Mouse (Mus musculus): ENCODE data around the gene Phox2a.

Phox2a gene

DNA sequence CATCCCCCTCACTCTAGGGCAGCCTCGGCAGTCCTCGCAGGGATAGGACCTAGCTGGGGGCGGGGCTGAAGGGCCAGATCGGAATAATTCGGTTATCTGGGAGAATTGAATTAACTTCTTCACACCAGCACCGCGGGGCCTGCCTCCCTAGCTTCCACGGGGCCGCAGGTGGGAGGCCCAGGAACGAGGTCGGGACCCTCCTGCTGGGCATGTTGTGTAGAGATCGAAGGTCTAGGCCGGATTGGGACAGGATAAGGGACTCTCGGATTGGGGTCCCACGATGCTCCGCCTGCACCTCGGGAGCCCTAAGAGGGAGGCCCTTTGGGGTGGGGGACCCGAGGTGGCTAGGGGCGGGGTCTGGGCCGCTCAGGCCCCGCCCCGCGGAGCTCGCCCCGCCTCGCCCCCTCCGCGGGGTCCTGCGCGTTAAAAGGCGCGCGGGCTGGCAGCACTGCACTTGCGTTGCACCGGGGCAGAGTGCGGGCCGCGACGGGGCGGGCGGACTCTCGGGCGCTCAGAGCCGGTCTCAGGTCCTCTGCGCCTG lies at the start of gene Phox2a:
Gene Phox2a, plus strand, starts transcription at position 453 of the 541 bp plus-strand sequence.
- in situ Hi-C loops (cut with MseI, MboI) = loop anchor here in 1 of 2 experiments (10.0 kb wide), 1 partner anchor 153 kb away; the partner anchor contains the start of gene Clpb

DNA sequence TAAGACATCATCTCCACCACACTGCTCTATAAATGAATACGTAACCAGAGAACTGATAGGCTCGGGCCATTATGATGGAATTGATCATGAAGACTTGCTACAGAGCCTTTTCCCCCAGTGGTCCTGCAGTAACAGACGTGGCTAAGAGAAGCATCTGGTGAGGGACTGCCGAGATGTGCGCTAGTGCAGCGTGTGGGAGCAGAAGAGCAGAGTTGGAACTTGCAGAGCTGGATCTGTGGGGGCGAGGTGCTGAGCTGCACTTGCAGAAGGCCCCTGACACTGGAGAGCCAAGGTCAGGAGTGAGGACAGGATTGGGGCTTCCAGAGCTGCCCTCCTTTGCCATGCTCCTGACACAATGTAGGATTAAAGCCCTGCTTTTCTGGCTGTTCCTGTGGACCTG lies 48.1 kb upstream of the Phox2a start:
- in situ Hi-C loops (cut with MseI, MboI) = no loop called here

DNA sequence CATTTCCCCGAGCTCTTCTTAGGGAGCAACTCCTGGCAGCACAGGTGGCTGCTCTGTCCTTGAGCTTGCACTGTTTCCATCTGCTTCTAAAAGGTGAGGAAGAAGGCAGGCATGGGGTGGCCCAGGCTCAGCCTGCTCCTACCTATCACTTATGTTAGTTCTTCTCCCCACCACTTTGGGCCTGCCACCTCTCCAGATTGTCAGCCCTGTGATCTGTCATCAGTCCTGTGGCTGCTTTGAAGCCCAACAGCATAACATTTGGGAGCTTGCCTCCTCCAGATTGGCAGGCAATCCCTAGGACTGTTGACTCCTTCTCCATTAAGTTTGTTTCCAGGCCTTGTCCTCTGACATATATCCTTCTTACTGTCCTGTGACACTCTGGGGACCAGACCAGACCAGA lies 46.5 kb upstream of the Phox2a start:
- in situ Hi-C loops (cut with MseI, MboI) = no loop called here

DNA sequence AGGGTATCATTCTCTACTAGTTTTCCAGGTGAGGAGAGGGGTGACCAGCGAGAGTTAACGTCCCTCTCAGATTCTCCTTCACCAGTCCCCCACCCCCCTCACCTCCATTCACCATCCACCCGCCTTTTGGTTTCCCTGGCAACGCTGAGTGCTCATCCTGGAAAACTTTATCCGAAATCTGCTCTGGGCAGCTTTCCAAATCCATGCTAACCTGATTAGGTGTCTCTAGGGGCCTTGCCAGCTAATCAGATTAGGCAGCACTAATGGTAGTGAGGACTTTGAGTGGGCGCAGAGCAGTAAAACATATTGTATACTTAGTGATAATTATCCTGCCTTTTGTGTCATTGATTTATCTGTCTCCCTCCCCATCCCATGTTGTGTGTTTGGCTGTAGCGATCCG lies 45.4 kb upstream of the Phox2a start:
- in situ Hi-C loops (cut with MseI, MboI) = no loop called here

DNA sequence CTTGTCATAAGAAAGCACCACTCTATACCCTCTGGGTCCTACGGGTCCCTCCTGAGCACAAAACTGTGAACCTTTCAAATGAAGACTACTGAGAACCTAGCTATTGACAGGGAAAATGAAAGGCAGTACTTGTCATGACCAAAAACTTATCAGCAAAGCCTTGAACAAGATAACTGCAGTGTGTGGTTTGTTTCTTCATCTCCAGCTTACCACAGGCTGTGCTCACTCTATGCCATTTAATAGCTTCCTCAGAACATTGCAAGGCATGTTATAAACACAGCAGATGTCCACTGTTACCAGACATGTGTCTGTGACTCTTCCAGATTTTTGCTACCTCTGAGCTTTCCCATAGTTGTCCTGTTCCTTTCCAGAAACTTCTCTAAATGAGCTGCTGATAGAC lies 41.1 kb upstream of the Phox2a start:
- in situ Hi-C loops (cut with MseI, MboI) = no loop called here

DNA sequence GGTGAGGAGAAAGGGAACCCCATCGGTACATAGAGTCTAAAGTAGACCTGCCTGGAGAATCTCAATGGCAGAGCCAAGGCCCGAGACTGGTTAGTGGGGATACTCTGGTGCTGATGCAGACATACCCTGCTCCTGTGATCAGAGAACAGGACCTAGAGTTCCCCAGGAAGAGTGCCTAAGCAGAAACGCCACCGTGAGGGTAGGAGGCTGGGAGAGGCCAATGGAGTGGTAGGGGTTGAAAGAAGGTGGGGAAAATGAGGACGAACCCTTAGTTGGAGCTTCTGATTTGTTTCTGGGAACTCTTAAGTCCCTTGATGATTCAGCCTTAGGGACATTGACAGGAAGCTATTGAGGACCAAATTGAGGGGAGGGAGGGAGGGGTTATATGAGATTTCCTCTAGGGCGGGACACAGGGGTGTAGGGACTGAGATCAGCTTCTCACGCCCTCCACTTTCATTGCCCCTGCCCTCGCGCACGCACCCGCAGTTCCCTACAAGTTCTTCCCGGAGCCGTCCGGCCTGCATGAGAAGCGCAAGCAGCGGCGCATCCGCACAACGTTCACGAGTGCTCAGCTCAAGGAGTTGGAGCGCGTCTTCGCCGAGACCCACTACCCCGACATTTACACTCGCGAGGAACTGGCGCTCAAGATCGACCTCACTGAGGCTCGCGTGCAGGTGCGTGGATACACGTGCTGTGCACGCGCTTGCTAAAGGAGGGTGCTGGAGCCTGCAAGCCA lies 2.4 kb downstream of the Phox2a start:
- in situ Hi-C loops (cut with MseI, MboI) = loop anchor here in 1 of 2 experiments (10.0 kb wide), 1 partner anchor 156 kb away; the partner anchor contains the start of gene Clpb

DNA sequence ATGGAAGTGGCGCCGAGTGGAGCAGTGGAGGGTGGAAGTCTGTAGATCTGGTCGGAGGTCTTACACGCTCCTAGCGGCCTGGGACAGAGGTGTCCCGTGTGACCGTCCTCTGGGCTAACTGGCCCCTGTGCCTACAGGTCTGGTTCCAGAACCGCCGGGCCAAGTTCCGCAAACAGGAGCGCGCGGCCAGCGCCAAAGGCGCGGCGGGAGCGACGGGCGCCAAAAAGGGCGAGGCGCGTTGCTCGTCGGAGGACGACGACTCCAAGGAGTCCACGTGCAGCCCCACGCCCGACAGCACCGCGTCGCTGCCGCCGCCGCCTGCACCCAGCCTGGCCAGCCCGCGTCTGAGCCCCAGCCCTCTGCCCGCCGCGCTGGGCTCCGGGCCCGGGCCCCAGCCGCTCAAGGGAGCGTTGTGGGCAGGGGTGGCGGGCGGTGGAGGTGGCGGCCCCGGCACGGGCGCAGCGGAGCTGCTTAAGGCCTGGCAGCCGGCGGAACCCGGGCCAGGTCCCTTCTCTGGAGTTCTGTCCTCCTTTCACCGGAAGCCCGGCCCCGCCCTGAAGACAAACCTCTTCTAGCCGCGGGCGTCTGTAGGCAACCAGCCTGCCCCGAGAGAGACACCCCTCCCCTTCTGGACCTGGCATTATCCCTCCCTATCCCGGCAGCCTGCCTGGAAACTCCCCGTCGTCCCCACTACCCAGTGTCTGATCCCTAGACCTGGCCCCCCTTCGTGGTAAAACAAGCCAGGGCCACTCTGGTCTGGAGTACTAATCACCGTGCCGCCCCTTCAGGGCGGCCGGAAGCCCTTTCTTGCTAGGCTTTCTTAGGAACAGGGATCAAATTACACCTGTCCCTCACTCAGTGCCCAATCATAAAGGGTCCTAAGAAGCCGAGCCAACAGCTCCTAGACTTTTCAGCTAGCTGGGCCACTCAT lies 3.7 kb downstream of the Phox2a start:
- in situ Hi-C loops (cut with MseI, MboI) = loop anchor here in 1 of 2 experiments (10.0 kb wide), 1 partner anchor 157 kb away; the partner anchor contains the start of gene Clpb

DNA sequence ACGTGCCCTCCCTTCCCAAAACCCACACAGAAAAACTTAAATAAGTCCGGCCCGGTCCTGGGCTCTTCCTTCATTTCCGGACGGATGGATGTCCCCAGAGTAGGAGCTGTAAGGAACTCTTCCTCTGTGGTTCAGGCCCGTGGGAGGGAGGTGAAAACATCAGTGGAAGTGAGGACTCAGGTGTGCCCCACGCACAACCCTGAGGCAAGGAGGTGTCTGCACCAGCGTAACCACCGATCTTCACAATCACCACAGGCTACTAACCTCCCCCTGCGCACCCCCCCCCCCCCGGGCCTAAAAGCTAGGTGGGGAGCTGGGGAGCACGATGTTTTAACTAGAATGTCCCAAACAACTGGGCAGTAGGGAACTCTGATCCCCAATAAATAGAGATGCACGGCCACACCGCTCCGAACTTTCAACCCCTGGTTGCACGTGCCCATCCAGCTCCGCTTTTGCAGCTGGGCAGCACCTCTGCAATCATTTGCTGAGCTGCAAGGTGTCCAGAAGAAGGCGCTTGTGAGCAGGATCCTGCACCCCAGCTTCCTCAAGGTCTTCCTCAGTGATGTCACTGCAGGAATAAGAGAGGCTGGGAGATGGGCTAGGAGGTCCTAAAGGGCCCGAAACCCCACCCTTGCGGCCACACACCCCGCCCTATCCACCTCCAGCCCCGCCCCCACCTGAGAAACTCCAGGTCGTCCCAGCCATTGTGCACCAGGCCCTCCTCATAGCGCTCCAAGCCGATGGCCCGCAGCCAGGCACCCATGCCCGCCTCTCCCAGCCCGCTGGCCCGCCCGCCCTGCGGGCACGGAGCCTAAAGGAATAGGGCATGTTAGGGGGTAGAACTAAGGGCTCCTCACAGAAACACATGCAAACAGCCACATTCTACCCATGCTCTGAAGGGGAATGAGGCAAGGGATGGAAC lies 5.0 kb downstream of the Phox2a start:
- in situ Hi-C loops (cut with MseI, MboI) = loop anchor here in 1 of 2 experiments (10.0 kb wide), 1 partner anchor 158 kb away; the partner anchor contains the start of gene Clpb

DNA sequence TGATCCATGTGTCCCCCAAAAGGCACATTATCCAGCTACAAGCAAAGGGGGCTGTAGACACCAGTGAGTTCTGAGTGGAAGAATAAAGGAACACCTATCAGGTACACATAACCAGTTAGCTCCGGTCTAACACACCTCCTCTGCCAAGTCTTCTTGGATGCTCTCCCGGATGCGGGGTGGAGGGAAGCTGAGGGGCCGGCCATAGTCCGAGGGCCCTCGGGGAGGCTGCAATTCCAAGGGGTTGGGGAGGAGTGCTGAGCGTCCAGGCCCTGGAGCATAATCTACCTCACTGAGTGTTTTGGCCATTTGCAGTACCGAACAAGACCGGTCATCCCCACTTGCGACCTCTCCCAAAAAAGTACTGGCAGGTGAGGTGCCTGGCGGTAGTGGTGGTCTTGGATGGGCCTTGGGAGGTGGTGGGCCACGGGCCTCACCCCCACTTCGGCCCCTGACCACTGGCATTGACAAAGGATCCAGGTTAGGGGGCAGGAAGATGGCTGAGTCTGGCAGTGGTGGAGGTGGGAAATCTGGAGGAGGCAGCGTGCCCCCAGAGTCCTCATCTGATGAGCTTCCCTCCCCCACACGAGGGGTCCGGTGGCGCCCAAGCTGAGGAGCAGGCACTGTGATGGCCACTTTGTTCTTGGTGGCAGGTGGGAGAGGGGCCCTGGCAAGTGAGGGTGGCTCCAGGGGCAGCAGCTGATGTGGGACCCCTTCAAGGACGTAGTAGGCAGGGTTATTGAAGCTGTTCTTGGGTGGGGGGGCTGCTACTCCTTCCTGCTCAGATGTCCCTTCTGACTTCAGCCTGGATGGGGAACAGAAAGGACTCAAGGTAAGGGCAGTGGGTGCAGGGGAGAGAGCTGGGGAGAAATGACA lies 5.9 kb downstream of the Phox2a start:
- in situ Hi-C loops (cut with MseI, MboI) = loop anchor here in 1 of 2 experiments (10.0 kb wide), 1 partner anchor 159 kb away; the partner anchor contains the start of gene Clpb

DNA sequence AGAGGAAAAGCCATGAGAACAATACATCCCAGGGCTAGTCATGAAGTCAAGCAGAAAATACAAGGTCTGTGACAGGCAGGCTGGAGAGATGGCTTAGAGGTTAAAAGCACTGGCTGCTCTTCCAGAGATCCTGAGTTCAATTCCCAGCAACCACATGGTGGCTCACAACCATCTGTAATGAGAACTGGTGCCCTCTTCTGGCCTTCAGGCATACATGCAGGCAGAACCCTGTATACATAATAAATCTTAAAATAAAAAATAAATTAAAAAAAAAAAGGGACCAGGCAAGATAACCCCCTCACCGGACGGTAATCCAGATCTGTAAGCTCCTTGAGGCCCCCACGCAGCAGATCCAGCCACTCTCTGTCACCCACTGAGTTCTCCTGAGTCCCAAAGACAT lies 12.3 kb downstream of the Phox2a start:
- in situ Hi-C loops (cut with MseI, MboI) = no loop called here

DNA sequence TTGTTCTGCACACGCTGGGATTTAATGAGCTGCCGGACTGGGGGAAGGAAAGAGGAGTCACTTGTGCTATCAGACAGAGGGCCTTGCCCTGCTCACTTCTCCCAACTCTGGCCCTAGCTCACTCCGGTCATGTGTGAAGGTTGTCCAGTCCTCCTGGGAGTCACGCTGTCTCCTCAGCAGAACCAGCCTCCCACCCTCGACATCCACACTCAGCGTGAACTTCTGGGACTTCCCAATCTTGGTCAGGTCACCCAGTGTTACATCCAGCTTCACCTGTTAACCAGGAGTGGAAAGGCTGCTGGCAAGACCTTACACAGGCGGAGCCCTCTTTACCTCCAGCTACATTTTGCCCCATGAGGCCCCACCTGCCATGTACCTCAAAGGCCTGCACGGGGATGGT lies 13.3 kb downstream of the Phox2a start:
- in situ Hi-C loops (cut with MseI, MboI) = no loop called here

DNA sequence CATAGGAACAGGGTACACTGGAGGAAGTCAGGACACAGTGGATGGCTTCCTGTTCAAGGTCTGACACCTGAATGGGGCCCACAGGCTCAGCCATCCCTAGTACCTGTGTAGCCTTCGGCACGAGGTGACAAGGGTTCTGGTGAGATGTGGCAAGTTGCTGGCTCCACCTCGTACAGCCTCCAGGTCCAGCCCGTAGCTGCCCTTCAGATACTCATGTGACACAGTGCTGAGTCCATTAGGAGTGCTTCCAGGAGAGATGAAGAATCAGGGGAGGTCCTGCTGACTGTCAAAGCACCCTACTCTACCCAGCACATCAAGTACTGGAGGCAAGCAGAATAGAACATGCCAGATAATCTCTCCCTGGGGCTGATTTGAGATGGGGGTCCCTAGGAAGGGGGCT lies 14.3 kb downstream of the Phox2a start:
- in situ Hi-C loops (cut with MseI, MboI) = no loop called here

DNA sequence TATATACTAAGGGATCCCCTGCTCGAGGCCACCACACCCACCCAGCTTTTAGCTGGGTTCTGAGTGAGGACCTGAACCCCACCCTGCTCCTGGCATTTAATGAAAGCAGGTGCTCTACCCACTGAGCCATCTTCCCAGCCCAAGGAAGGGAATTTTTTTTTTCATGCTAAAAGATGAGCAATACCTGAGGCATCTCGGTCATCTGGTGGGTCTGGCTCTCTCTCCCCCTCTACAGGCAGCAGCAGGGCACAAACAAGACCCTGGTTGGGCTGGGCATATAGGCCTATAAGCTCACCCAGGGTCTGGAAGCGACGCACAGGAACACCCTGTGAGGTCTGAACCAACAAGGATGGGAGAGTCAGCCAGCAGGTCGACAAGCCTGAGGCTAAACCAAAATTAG lies 15.2 kb downstream of the Phox2a start:
- in situ Hi-C loops (cut with MseI, MboI) = no loop called here

DNA sequence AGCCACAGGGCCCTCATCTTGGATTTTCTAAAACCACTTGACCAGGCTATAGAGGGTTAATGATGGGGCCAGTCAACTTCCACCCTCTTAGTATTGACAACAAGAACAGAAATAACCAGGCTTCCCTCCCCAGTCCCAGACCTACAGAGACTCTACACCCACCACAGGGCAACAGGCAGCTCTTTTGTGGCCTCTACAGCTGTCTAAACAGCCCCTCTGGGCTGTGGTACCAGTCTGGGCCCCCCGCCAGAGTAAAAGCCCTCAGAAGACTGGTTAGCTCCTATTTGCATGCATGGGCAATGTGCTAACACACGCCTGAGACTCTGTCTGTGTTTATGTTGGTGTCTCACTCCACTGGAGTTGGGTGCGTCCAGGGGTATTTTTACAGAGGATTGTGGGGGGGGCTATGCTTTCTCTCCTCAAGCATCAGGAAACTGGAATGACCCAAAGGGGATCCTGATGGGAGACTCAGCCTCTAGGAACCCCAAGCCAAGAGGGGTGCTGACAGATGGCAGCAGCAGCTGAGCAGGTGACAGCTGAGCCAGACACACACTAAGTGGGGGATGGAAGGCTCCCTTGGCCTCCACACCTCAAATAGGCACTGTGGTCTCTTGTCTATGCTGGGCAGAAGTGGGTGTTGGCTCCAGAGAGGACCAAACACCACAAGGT lies 15.9 kb downstream of the Phox2a start:
- in situ Hi-C loops (cut with MseI, MboI) = no loop called here

DNA sequence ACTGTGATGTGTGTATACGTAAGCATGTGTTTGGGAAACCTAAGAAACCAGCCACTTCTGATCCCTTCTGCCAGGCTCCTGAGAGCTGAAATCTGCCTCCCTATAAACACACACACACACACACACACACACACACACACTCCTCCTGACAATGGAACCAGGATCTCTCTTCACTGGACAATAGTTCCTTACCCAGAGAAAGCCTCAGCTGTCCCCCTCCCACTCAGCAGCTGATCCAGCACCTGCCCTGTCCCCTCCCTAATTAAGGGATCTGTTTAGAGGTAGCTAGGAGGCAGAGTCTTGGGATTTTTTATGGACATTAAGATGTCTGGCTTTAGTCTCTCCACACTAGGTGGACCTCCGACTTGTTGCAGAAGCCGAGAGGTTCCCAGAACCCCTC lies 16.8 kb downstream of the Phox2a start:
- in situ Hi-C loops (cut with MseI, MboI) = no loop called here

DNA sequence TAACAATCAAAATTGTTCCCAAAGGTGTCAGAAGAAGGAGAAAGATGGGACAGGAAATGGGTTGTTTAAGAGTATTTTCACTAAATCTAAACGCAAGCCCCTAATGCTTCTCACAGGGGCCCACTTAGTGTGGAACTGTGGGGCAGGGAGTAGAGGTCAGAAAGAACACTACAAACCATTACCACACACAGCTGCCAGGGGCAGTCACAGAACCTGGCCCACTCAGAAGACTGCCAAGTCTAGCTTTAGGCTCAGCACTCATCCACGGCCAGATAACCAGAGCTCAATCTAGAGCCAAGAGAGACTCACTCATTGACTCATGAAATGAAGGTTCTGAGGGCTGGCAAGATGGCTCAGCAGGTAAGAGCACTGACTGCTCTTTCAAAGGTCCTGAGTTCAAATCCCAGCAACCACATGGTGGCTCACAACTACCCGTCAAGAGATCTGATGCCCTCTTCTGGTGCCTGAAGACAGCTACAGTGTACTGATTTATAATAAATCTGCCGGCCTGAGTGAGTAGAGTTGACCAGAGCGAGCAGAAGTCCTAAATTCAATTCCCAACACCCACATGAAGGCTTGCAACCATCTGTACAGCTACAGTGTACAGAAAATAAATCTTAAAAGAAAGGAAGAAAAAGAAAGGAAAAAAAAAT lies 17.5 kb downstream of the Phox2a start:
- in situ Hi-C loops (cut with MseI, MboI) = no loop called here

DNA sequence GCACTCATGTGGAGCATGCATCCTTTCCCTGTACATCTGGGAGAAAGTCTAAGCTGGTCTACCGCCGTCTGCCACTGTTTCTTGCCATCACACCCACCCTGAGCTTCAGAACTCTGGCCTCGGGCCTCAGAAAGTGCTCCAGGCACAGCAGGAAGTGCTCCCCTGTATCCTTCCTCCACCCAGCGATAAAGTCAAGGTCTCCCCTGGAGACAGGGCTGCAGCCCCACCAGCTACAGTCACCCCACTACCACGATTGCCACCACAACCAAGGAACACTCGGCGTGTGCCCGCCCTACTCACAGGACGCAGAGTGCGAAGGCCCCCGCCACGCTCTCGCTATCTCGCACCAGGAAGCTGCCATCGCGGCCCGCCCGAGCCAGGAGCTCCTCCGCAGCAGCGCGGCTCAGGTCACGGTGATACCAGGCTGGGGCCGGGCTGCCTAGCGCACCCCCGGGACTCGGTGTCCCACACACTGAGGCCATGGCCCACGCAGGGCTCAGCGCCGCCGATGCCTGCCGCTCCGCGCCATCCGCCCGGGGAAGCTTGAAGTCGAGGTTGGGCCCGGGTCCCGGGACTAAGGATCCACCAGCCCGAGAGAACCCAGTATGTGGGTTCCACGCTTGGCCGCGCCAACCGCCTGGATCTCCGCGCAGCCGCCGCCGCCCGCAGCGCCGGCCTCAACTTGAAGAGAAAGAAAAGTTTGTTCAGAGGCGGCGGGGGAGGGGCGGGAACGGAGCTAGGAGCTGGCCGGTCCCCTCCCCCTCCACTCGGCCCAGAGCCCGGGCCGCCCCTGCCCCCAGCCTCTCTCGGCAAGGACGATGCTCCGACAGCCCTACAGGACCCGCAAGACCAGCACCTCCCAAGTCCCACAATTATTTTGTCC lies 18.4 kb downstream of the Phox2a start:
- in situ Hi-C loops (cut with MseI, MboI) = no loop called here

DNA sequence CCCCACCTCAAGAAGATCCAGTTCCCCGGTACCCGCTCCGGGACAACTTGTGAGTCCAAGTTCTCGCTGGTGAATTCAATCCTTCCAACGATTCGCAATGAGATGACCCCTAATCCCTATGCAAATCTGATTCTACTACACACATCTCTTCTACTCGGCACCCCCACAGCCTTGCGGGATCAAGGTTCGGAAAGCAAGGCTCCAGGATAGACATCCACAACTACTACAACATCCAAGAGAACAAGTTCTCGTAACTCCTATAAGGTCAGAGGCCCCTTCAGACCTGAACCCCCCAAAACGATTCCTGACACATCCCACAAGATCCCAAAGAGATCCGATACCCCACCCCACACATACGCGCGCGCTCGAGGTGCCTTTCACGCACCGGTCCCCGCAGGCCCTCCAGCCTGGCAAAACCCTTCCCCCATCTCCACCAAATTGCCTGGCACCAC lies 19.1 kb downstream of the Phox2a start:
- in situ Hi-C loops (cut with MseI, MboI) = no loop called here

Data from mouse trophoblast stem cell (cell line).